Mouse (Mus musculus): ENCODE results near the gene AI593442.

DNA sequence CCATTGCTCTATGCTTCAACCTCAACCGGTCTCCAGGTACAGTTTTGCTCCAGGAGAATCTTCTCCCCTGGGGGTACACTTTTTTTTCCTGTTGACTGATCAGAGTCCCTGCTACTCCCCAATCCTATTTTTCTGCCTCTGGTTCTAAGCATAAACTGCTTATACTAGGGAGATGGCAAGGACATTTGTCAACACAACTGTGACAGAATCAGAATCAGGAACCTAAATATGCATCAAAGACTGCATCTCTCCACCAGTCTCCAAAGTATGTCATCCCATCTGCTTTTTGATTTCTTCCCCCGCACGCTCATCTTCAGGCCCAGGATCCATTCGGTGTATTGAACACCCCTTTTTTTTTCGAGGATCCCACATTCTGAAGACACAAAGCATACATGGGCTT, 456 bp upstream of the AI593442 start:
- TF ChIP-seq CTCF (IDR thresholded peaks at IDR 0.05; ENCODE audit: control insufficient read depth, insufficient read depth, insufficient read length) (no peak), FOSL1 (IDR thresholded peaks at IDR 0.05; ENCODE audit: insufficient read depth, low read length, poor library complexity, severe bottlenecking) (no peak), MYOG (IDR thresholded peaks at IDR 0.05; ENCODE audit: control insufficient read depth, extremely low read depth, insufficient read length) (no peak), MAX (IDR thresholded peaks at IDR 0.05) (no peak)
